Mouse (Mus musculus) gastrocnemius, postnatal 36 days (tissue): ENCODE measurements around the gene Tex14. TPM values are rescaled to one million over a fixed set of nuclear protein-coding genes. Genes with fewer than 3 reads are reported as not detected.

Experiments used
- DNase-seq, 2 experiments: peaks; one replicate each; pipeline ENCODE4 v3.0.0; 2022
- intact Hi-C: fragments of 180-260 bp; cut with DNase I; formaldehyde crosslinking; loops from one replicate; pipeline ENCODE4 v1.15.1; 2025
- total RNA-seq, 2 experiments: library from RNA; stranded (reverse); gene quantifications; 2 replicates each; pipeline ENCODE4 v1.2.3; 2021

The Tex14 gene
- total RNA-seq, 2 experiments from 2014 or later, result not detected

DNA sequence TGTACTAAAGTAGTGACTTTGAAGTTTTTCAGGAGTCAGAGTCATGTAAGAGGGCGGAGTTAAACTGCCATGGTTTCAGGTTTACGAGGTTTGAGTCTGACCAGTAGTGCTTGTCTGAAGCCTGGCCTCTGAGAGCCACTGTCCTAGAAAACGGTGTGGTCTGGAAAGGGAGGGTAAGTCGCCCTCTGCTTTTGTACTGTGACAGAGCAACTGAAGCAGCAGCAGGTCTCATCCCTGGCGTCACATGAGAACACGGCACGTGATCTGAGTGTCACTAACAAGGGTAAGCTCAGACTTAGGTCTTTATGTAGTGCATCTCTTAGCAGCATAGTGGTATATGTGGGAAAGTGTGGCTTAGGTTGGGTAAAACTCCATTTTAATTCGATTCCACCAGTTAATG is 137.4 kb downstream of the Tex14 start:
- intact Hi-C loops, result no loop called here
- no peak for DNase-seq

- intact Hi-C loops, result no loop called here
- no peak for DNase-seq
These were observed 138.0 kb downstream of the Tex14 start for GRCm38 (mm10) chr11:87542906-87543305.

GRCm38 (mm10) chr11:87553342-87553741 is 148.5 kb downstream of the Tex14 start:
- DNase-seq, result no peak
- intact Hi-C loops, result no loop called here

- DNase-seq, result no peak
- intact Hi-C loops, result no loop called here
These were observed 149.5 kb downstream of the Tex14 start for GRCm38 (mm10) chr11:87554386-87554785.

DNA sequence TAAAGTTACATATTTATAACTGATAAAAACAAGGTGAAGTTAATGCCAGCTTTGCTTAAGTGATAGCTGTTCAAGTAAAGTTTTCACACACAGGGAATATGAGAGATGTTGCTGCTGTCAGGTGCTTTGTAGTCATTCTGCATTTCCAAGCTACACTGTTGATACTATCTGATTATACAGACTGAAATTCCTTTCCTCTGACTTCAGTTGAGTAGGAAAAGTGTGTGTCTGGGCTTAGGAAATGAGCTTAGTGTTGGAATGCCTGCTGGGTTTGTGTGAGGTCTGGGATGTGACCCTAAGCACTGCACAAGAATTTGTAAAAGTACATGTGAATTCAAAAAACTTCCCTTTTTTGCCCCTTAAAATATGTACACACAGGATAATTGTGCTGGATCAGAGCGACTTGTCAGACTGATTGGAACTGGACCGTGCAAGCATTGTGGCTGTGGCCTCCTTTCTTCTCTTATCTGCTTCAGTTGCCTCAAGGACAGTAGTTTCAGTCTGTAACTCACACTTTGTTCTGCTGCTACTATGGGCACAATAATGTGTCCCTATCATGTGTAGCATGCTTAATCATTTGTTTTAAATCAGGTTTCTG is 150.3 kb downstream of the Tex14 start:
- intact Hi-C loops, result no loop called here

GRCm38 (mm10) chr11:87561208-87561607 is 156.3 kb downstream of the Tex14 start:
- intact Hi-C loops, result no loop called here

More for the DNA sequence above, 150.3 kb downstream of the Tex14 start:
- no peak for DNase-seq

GRCm38 (mm10) chr11:87566501-87566900 is 161.6 kb downstream of the Tex14 start, which contains the start of gene Gm11492:
TSS of gene Gm11492 (plus strand) at chr11:87566653.
- intact Hi-C loops, result no loop called here
- peak in 1 of 2 experiments; percentile 6 for DNase-seq

More at GRCm38 (mm10) chr11:87561208-87561607, 156.3 kb downstream of the Tex14 start:
- no peak for DNase-seq

- DNase-seq, result peak in 1 of 2 experiments; percentile 4
- intact Hi-C loops, result no loop called here
These were observed 163.5 kb downstream of the Tex14 start, which contains the start of gene Sept4 for GRCm38 (mm10) chr11:87568255-87568953. TSS of gene Sept4 (plus strand) at chr11:87568903.

GRCm38 (mm10) chr11:87570743-87571142 is 165.9 kb downstream of the Tex14 start:
- DNase-seq, result no peak
- intact Hi-C loops, result no loop called here

GRCm38 (mm10) chr11:87571361-87571950 is 166.6 kb downstream of the Tex14 start:
- DNase-seq, result no peak

DNA sequence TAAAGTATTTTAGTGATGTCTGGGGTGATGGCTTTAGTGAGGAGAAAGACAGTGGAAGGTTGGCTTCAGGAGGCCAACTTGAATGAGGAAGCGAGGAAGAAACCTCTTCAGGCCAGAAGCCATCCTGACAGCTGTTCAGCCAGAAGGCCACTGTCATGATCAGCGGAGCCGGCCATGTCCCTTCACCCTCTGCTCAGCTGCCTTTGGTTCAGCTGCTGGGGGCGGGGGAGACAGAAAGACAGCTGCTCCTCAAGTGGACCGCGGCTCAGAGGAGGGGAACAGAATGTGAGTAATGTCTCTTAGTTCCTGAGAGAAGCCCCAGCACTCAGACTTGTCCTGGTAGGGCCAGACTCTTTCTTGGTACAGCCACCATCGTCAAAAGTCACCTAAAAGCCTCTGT is 168.9 kb downstream of the Tex14 start:
- intact Hi-C loops, result no loop called here
- no peak for DNase-seq

More at GRCm38 (mm10) chr11:87571361-87571950, 166.6 kb downstream of the Tex14 start:
- intact Hi-C loops, result no loop called here

DNA sequence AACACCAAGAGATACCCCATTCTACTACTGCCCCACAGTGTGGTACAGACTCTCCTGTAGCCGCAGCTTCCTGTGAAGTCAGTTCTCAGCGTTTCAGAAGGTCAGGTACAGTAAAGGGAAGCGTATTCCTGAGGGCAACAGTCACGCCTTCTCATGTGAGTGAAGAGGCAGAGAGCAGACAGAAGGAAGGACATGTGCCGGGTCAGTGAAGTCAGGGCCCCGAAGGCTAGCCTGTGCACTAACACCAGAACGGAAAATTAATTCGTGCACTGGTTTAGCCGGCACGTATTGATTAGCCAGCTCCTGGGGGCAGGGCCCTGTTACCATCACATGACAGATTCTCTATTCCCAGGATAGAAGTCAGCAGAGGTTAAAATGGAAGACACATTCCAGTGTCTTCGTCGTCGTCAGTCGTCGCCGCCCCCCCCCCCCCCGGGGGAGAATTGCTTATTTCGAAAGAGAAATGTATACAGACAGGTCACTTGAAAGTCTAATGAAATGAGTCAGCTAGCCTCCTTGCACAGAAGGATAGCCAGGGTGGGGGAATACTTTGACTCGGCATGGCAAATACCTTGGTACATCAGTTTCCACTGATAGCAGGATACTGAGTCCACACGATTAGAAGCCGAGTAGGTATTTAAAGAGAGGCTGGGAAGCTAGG is 169.8 kb downstream of the Tex14 start:
- no peak for DNase-seq
- intact Hi-C loops, result no loop called here

- no peak for DNase-seq
- intact Hi-C loops, result no loop called here
These were observed 172.9 kb downstream of the Tex14 start for GRCm38 (mm10) chr11:87577601-87578248.

DNA sequence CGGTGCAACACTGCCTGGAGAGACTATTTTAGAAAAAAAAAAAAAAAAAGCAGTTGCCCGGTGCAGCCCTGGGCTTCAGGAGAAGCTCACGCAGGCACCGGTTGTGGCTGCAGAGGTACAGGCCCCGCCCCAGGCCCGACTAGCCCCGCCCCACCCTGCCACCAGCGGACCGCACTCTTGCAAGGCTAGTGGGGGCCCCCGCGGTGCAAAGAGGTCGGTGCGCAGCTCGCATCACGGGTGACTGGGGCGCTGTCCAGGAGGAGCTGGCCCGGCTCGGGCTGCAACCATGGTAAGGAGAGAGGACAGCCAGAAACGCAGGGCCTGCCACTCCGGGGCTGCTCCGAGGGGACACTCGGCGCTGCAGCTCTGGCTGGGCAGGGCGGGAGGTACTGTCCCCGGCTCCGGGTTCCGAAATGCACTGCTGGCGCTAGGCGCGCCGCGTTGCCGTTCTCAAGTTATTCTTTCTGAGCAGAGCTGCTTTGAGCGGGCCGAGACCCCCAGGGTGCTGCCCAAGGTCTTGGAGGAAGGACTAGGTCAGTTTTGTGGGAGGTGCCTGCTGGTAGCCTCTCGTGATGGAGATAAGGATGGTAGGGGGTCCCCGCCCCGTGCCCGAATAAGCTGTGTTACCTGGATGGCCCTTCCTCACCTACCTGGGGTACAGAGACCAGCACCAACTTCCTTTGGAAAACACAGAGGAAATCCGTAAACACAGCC is 173.5 kb downstream of the Tex14 start:
- intact Hi-C loops, result no loop called here
- peak; percentile 44 to 60 for DNase-seq

- intact Hi-C loops, result no loop called here
- no peak for DNase-seq
These were observed 174.2 kb downstream of the Tex14 start for GRCm38 (mm10) chr11:87578963-87579601.

- intact Hi-C loops, result no loop called here
- no peak for DNase-seq
These were observed 174.8 kb downstream of the Tex14 start for GRCm38 (mm10) chr11:87579713-87580112.

GRCm38 (mm10) chr11:87580543-87581085 is 175.7 kb downstream of the Tex14 start:
- no peak for DNase-seq
- intact Hi-C loops, result no loop called here

- no peak for DNase-seq
- intact Hi-C loops, result no loop called here
These were observed 176.4 kb downstream of the Tex14 start for GRCm38 (mm10) chr11:87581161-87581865.
